Mouse (Mus musculus) adrenal gland, adult 18-20 months (tissue): ENCODE measurements around the gene Eva1a. TPM values are rescaled to one million over a fixed set of nuclear protein-coding genes. Genes with fewer than 3 reads are reported as not detected.

ENCODE experiments used
- DNase-seq, 2 experiments: peaks; one replicate each; pipeline ENCODE4 v3.0.0; 2021 to 2022; ENCODE audit warnings: low spot score in 2 of 2
- total RNA-seq, 2 experiments: library from RNA; stranded (reverse); gene quantifications; 1 replicate in 1 of 2; 2 replicates in 1 of 2; pipeline ENCODE4 v1.2.3; 2021

The Eva1a gene
- total RNA-seq, 2 experiments from 2014 or later: 2.6 to 2.8 TPM

- DNase-seq: peak; percentile 45 to 60
These were observed 78.7 kb downstream of the Eva1a start for GRCm38 (mm10) chr6:82119322-82120162.

DNA sequence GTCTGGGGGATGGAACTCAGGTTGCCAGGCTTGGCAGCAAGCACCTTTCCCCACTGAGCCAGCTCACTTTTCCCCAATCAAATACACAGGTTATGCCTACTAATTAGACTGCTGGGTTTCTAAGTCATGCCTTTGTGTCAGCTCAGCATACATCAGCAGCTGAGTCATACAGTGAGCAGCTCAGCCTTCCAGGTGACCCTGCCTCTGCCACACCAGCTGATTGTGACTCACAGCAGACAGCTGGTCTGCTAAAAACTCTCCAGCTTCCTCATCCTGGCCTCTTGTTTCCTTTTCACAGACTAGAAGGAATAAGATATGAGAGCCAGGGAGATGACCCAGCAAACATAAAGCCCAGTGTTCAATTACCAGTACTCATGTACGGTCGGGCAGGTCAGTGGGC is 84.3 kb downstream of the Eva1a start:
- DNase-seq: no peak

- no peak for DNase-seq
These were observed 87.0 kb downstream of the Eva1a start for GRCm38 (mm10) chr6:82127827-82128226.

DNA sequence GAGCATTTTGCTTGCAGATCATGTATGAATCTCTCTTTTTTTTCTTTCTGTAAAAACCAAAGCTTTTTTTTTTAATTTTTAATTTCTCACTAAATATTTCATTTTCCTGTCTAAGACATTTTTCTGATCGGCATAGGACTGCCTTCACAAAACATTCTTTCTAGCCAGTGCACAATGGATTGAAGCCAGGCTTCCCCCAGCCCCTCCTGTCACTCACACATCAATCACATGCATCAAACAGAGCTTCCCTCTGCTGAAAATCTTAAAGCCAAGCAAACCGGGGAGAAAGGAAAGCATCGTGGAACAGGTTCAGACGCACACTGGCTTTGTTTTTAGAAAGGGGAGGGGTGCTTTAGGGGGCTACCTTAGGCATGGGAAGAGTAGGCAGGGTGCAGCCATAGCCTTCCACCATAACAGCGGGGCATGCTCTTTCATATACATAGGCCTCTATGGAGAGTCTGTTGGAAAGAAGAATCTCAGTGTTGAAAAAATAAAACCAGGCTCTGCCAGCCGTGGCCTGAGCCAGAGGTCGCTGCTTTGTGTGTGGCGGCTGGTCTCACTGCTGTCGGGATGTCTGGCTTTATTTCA is 88.9 kb downstream of the Eva1a start:
- DNase-seq: no peak

DNA sequence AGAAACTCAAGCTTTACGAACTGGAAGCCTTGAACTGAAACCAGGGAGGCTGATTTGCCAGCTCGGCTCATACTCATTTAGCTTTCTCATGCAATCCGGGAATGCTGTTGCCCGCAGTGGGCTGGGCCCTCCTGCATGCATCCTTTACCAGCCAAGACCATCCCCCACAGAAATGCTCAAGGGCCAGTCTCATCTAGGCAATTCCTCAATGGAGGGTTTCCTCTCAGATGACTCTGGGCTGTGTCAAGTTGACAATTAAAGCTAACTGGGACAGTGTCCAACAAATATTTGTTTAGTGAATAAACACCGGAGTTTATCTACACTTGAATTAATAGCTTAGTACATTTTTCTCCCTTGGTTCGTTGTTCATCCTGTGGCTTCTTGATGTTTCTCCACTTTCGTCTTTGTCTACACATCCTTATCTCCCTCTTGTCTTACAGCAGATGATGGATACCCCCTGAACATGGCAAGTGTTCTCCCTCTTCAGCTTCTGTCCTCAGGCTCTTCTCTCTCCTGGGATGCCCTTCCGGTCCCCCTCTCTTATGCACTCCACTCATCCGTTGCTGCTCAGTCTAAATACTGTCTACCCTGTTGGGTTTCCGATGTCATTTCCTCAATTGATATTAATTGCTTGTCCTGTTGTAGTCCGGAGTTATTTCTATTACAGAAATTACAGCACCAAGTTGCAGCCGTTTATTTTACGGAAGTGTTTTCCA is 92.2 kb downstream of the Eva1a start:
- DNase-seq: no peak

- DNase-seq: no peak
These were observed 92.7 kb downstream of the Eva1a start for GRCm38 (mm10) chr6:82133592-82133978.

DNA sequence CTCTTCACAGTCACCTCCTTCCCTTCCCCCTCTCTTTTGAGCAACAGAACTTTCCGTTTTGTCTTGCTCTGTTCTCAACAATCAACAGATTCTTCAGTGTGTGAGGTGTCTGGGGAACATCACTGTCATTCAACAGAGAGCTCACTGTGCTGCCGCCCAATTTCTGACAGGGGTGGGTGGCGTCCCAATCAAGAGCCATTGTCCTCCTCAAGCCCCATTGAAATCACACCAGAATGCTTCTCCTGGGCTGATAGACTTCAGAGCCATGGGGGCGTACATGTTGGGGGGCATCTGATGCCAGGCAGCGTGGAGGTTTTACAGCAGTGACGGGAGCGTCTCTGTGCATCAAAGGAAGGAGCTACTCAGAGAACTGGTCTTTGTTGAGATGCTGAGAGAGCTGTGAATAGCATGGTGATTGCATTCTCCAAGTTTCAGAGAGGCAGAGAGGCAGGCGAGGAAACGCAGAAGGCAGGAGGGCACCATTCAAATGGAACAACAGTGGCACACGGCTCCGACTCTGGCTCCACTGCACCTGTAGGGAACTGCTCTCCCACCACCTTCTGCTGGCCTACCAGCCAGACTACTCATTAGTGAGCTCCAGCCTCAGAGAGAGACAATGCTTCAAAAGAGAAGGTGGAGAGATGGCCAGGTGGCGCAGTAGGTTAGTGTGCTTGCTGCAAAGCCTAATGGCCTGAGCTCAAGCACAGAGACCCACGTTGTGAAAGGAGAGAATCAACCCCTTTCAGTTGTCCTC is 95.3 kb downstream of the Eva1a start:
- DNase-seq: no peak

Other genes with a start within 250 kb of the Eva1a start
- gene Gcfc2, start 117.4 kb upstream of the Eva1a start, total RNA-seq: 1 to 10 TPM; 6.2 to 7.0 TPM
- gene Mrpl19, start 75.1 kb upstream of the Eva1a start, total RNA-seq: 10 to 100 TPM; 35.4 to 37.4 TPM